Mouse (Mus musculus): ENCODE data around the gene Ankrd44. TPM values are rescaled to one million over a fixed set of nuclear protein-coding genes. Genes with fewer than 3 reads are reported as not detected.

Gene Ankrd44
- polyA plus RNA-seq, 1 experiment from 2014 or later = 16.0 TPM

- H3K4me2 ChIP-seq (ENCODE audit: low read length) = no peak overlapping the region
- H3K27me3 ChIP-seq (replicated peaks; ENCODE audit: control insufficient read depth, insufficient read depth, low read length) = no peaks in the 10 kb centered on the region
- ATAC-seq (replicated peaks; ENCODE audit: low FRiP score, low TSS enrichment, low read depth) (no peak), DNase-seq (ENCODE audit: low spot score) (no peak)
- H3K36me3 ChIP-seq (ENCODE audit: control insufficient read depth, insufficient read depth, low read length) = no peaks in the 10 kb centered on the region
- H3K4me1 ChIP-seq (replicated peaks; ENCODE audit: control insufficient read depth, insufficient read depth, low read length) = peaks cover 29% of the 10 kb centered on the region
- no peak overlapping the region for H3K9ac ChIP-seq (ENCODE audit: low read length)
- 38% methylated on average over 7 of the region's 7 CpGs for WGBS
- H3K4me3 ChIP-seq (ENCODE audit: low read depth, low read length) = no peak overlapping the region
- H3K27ac ChIP-seq (ENCODE audit: low read depth) = no peak overlapping the region
- peaks cover 6% of the 10 kb centered on the region for H3K9me3 ChIP-seq (ENCODE audit: control insufficient read depth, low read length)
These were observed 20.6 kb downstream of the Ankrd44 start for GRCm38 (mm10) chr1:54905632-54906031.

- Histone ChIP-seq H3K4me2 (ENCODE audit: low read length) (no peak overlapping the region), H3K27ac (ENCODE audit: low read depth) (no peak overlapping the region), H3K4me1 (replicated peaks; ENCODE audit: control insufficient read depth, insufficient read depth, low read length) (peaks cover 21% of the 10 kb centered on the region), H3K9me3 (ENCODE audit: control insufficient read depth, low read length) (peaks cover 6% of the 10 kb centered on the region), H3K9ac (ENCODE audit: low read length) (no peak overlapping the region), H3K4me3 (ENCODE audit: low read depth, low read length) (no peak overlapping the region), H3K36me3 (ENCODE audit: control insufficient read depth, insufficient read depth, low read length) (no peaks in the 10 kb centered on the region), H3K27me3 (replicated peaks; ENCODE audit: control insufficient read depth, insufficient read depth, low read length) (no peaks in the 10 kb centered on the region)
- no peak for DNase-seq (ENCODE audit: low spot score)
- WGBS = 92% methylated on average over 2 of the region's 2 CpGs
- no peak for ATAC-seq (replicated peaks; ENCODE audit: low FRiP score, low TSS enrichment, low read depth)
These were observed 22.0 kb downstream of the Ankrd44 start for GRCm38 (mm10) chr1:54904165-54904564.

- Histone ChIP-seq H3K4me1 (replicated peaks; ENCODE audit: control insufficient read depth, insufficient read depth, low read length) (peaks cover 22% of the 10 kb centered on the region), H3K9me3 (ENCODE audit: control insufficient read depth, low read length) (peaks cover 6% of the 10 kb centered on the region), H3K36me3 (ENCODE audit: control insufficient read depth, insufficient read depth, low read length) (no peaks in the 10 kb centered on the region), H3K4me2 (ENCODE audit: low read length) (no peak overlapping the region), H3K27ac (ENCODE audit: low read depth) (no peak overlapping the region), H3K9ac (ENCODE audit: low read length) (no peak overlapping the region), H3K4me3 (ENCODE audit: low read depth, low read length) (no peak overlapping the region), H3K27me3 (replicated peaks; ENCODE audit: control insufficient read depth, insufficient read depth, low read length) (no peaks in the 10 kb centered on the region)
- DNase-seq (ENCODE audit: low spot score) = no peak
- no peak for ATAC-seq (replicated peaks; ENCODE audit: low FRiP score, low TSS enrichment, low read depth)
- WGBS = 93% methylated on average over 12 of the region's 12 CpGs
These were observed 23.4 kb downstream of the Ankrd44 start for GRCm38 (mm10) chr1:54902689-54903246.

GRCm38 (mm10) chr1:54901084-54901483 is 25.1 kb downstream of the Ankrd44 start:
- no peak overlapping the region for H3K27ac ChIP-seq (ENCODE audit: low read depth)
- no peak for ATAC-seq (replicated peaks; ENCODE audit: low FRiP score, low TSS enrichment, low read depth)
- H3K9me3 ChIP-seq (ENCODE audit: control insufficient read depth, low read length) = peaks cover 6% of the 10 kb centered on the region
- no peaks in the 10 kb centered on the region for H3K36me3 ChIP-seq (ENCODE audit: control insufficient read depth, insufficient read depth, low read length)
- H3K9ac ChIP-seq (ENCODE audit: low read length) = no peak overlapping the region
- peaks cover 11% of the 10 kb centered on the region for H3K4me1 ChIP-seq (replicated peaks; ENCODE audit: control insufficient read depth, insufficient read depth, low read length)
- DNase-seq (ENCODE audit: low spot score) = no peak
- no peak overlapping the region for H3K4me2 ChIP-seq (ENCODE audit: low read length)
- H3K4me3 ChIP-seq (ENCODE audit: low read depth, low read length) = no peak overlapping the region
- H3K27me3 ChIP-seq (replicated peaks; ENCODE audit: control insufficient read depth, insufficient read depth, low read length) = no peaks in the 10 kb centered on the region
- WGBS = 74% methylated on average over 1 of the region's 1 CpGs

GRCm38 (mm10) chr1:54899247-54899646 is 26.9 kb downstream of the Ankrd44 start:
- Histone ChIP-seq H3K9me3 (ENCODE audit: control insufficient read depth, low read length) (peaks cover 6% of the 10 kb centered on the region), H3K4me3 (ENCODE audit: low read depth, low read length) (no peak overlapping the region), H3K27me3 (replicated peaks; ENCODE audit: control insufficient read depth, insufficient read depth, low read length) (no peaks in the 10 kb centered on the region), H3K4me1 (replicated peaks; ENCODE audit: control insufficient read depth, insufficient read depth, low read length) (peaks cover 7% of the 10 kb centered on the region), H3K9ac (ENCODE audit: low read length) (no peak overlapping the region), H3K27ac (ENCODE audit: low read depth) (no peak overlapping the region), H3K4me2 (ENCODE audit: low read length) (no peak overlapping the region), H3K36me3 (ENCODE audit: control insufficient read depth, insufficient read depth, low read length) (no peaks in the 10 kb centered on the region)
- no peak for ATAC-seq (replicated peaks; ENCODE audit: low FRiP score, low TSS enrichment, low read depth)
- 73% methylated on average over 6 of the region's 6 CpGs for WGBS
- no peak for DNase-seq (ENCODE audit: low spot score)

- Histone ChIP-seq H3K4me2 (ENCODE audit: low read length) (no peak overlapping the region), H3K9me3 (ENCODE audit: control insufficient read depth, low read length) (peaks cover 6% of the 10 kb centered on the region), H3K36me3 (ENCODE audit: control insufficient read depth, insufficient read depth, low read length) (no peaks in the 10 kb centered on the region), H3K9ac (ENCODE audit: low read length) (no peak overlapping the region), H3K4me1 (replicated peaks; ENCODE audit: control insufficient read depth, insufficient read depth, low read length) (peaks cover 7% of the 10 kb centered on the region), H3K4me3 (ENCODE audit: low read depth, low read length) (no peak overlapping the region), H3K27me3 (replicated peaks; ENCODE audit: control insufficient read depth, insufficient read depth, low read length) (no peaks in the 10 kb centered on the region), H3K27ac (ENCODE audit: low read depth) (no peak overlapping the region)
- 28% methylated on average over 5 of the region's 5 CpGs for WGBS
- no peak for ATAC-seq (replicated peaks; ENCODE audit: low FRiP score, low TSS enrichment, low read depth)
- no peak for DNase-seq (ENCODE audit: low spot score)
These were observed 27.5 kb downstream of the Ankrd44 start for GRCm38 (mm10) chr1:54898656-54899084.

- whole genome bisulfite sequencing = 86% methylated on average over 2 of the region's 2 CpGs
- no peak for DNase-seq (ENCODE audit: low spot score)
- peaks cover 7% of the 10 kb centered on the region for H3K4me1 ChIP-seq (replicated peaks; ENCODE audit: control insufficient read depth, insufficient read depth, low read length)
- H3K4me3 ChIP-seq (ENCODE audit: low read depth, low read length) = no peak overlapping the region
- ATAC-seq (replicated peaks; ENCODE audit: low FRiP score, low TSS enrichment, low read depth) = no peak
- no peak overlapping the region for H3K4me2 ChIP-seq (ENCODE audit: low read length)
- H3K9me3 ChIP-seq (ENCODE audit: control insufficient read depth, low read length) = peaks cover 6% of the 10 kb centered on the region
- no peaks in the 10 kb centered on the region for H3K36me3 ChIP-seq (ENCODE audit: control insufficient read depth, insufficient read depth, low read length)
- H3K27me3 ChIP-seq (replicated peaks; ENCODE audit: control insufficient read depth, insufficient read depth, low read length) = no peaks in the 10 kb centered on the region
- H3K9ac ChIP-seq (ENCODE audit: low read length) = no peak overlapping the region
- no peak overlapping the region for H3K27ac ChIP-seq (ENCODE audit: low read depth)
These were observed 28.5 kb downstream of the Ankrd44 start for GRCm38 (mm10) chr1:54897726-54898125.

GRCm38 (mm10) chr1:54896109-54897085 is 29.8 kb downstream of the Ankrd44 start:
- Histone ChIP-seq H3K4me2 (ENCODE audit: low read length) (no peak overlapping the region), H3K27me3 (replicated peaks; ENCODE audit: control insufficient read depth, insufficient read depth, low read length) (no peaks in the 10 kb centered on the region), H3K27ac (ENCODE audit: low read depth) (no peak overlapping the region), H3K36me3 (ENCODE audit: control insufficient read depth, insufficient read depth, low read length) (no peaks in the 10 kb centered on the region), H3K4me3 (ENCODE audit: low read depth, low read length) (no peak overlapping the region), H3K4me1 (replicated peaks; ENCODE audit: control insufficient read depth, insufficient read depth, low read length) (peaks cover 7% of the 10 kb centered on the region), H3K9me3 (ENCODE audit: control insufficient read depth, low read length) (no peaks in the 10 kb centered on the region), H3K9ac (ENCODE audit: low read length) (no peak overlapping the region)
- no peak for ATAC-seq (replicated peaks; ENCODE audit: low FRiP score, low TSS enrichment, low read depth)
- no peak for DNase-seq (ENCODE audit: low spot score)
- 61% methylated on average over 11 of the region's 12 CpGs for WGBS
